Mouse (Mus musculus): ENCODE measurements around the gene Tbc1d22b. TPM values are rescaled to one million over a fixed set of nuclear protein-coding genes. Genes with fewer than 3 reads are reported as not detected.

The Tbc1d22b gene
- total RNA-seq, 2 experiments from 2014 or later: 11.9 to 12.5 TPM

- intact Hi-C loops (cut with DNase I): no loop called here
- DNase-seq: no peak
Measured at GRCm38 (mm10) chr17:29533866-29534265, 15.7 kb upstream of the Tbc1d22b start.

GRCm38 (mm10) chr17:29540426-29540825 lies 9.2 kb upstream of the Tbc1d22b start:
- intact Hi-C loops (cut with DNase I): loop anchor here (2.0 kb wide), 1 partner anchor 50 kb away; the partner anchor contains the start of gene Pim1
- no peak for DNase-seq

GRCm38 (mm10) chr17:29541419-29541818 lies 8.2 kb upstream of the Tbc1d22b start:
- intact Hi-C loops (cut with DNase I): loop anchor here (2.0 kb wide), 1 partner anchor 51 kb away; the partner anchor contains the start of gene Pim1

GRCm38 (mm10) chr17:29542831-29543690 lies 6.5 kb upstream of the Tbc1d22b start:
- DNase-seq: no peak

More at GRCm38 (mm10) chr17:29541419-29541818, 8.2 kb upstream of the Tbc1d22b start:
- DNase-seq: peak; percentile 79 to 82

GRCm38 (mm10) chr17:29544064-29544463 lies 5.5 kb upstream of the Tbc1d22b start:
- DNase-seq: no peak
- intact Hi-C loops (cut with DNase I): no loop called here

More at GRCm38 (mm10) chr17:29542831-29543690, 6.5 kb upstream of the Tbc1d22b start:
- intact Hi-C loops (cut with DNase I): no loop called here

GRCm38 (mm10) chr17:29545241-29545640 lies 4.3 kb upstream of the Tbc1d22b start:
- no peak for DNase-seq
- intact Hi-C loops (cut with DNase I): no loop called here

- no peak for DNase-seq
- intact Hi-C loops (cut with DNase I): no loop called here
Measured at GRCm38 (mm10) chr17:29548494-29548893, 1.1 kb upstream of the Tbc1d22b start.

GRCm38 (mm10) chr17:29548994-29549393 lies 591 bp upstream of the Tbc1d22b start:
- no peak for DNase-seq
- intact Hi-C loops (cut with DNase I): no loop called here

GRCm38 (mm10) chr17:29551019-29551418 lies 1.4 kb downstream of the Tbc1d22b start:
- DNase-seq: no peak
- intact Hi-C loops (cut with DNase I): no loop called here

- intact Hi-C loops (cut with DNase I): no loop called here
- no peak for DNase-seq
Measured at GRCm38 (mm10) chr17:29552162-29552732, 2.7 kb downstream of the Tbc1d22b start, which contains the start of gene Tmem217. Gene Tmem217, minus strand, starts transcription at chr17:29552385.

- DNase-seq: no peak
- intact Hi-C loops (cut with DNase I): no loop called here
Measured at GRCm38 (mm10) chr17:29554176-29554575, 4.6 kb downstream of the Tbc1d22b start.

- peak in 1 of 2 experiments; percentile 18 for DNase-seq
- intact Hi-C loops (cut with DNase I): no loop called here
Measured at GRCm38 (mm10) chr17:29556456-29556855, 6.9 kb downstream of the Tbc1d22b start.

- intact Hi-C loops (cut with DNase I): no loop called here
- no peak for DNase-seq
Measured at GRCm38 (mm10) chr17:29556893-29557292, 7.3 kb downstream of the Tbc1d22b start.

GRCm38 (mm10) chr17:29558476-29558875 lies 8.9 kb downstream of the Tbc1d22b start:
- intact Hi-C loops (cut with DNase I): no loop called here
- no peak for DNase-seq

GRCm38 (mm10) chr17:29565521-29565920 lies 15.9 kb downstream of the Tbc1d22b start:
- intact Hi-C loops (cut with DNase I): no loop called here
- no peak for DNase-seq

GRCm38 (mm10) chr17:29568435-29568834 lies 18.9 kb downstream of the Tbc1d22b start:
- intact Hi-C loops (cut with DNase I): no loop called here
- DNase-seq: no peak

- intact Hi-C loops (cut with DNase I): no loop called here
- DNase-seq: no peak
Measured at GRCm38 (mm10) chr17:29569831-29570230, 20.2 kb downstream of the Tbc1d22b start.

- no peak for DNase-seq
Measured at GRCm38 (mm10) chr17:29579579-29580126, 30.1 kb downstream of the Tbc1d22b start.

GRCm38 (mm10) chr17:29583569-29583968 lies 34.0 kb downstream of the Tbc1d22b start:
- no peak for DNase-seq
- intact Hi-C loops (cut with DNase I): no loop called here

More at GRCm38 (mm10) chr17:29579579-29580126, 30.1 kb downstream of the Tbc1d22b start:
- intact Hi-C loops (cut with DNase I): no loop called here

GRCm38 (mm10) chr17:29584306-29584705 lies 34.7 kb downstream of the Tbc1d22b start:
- intact Hi-C loops (cut with DNase I): no loop called here
- no peak for DNase-seq

- intact Hi-C loops (cut with DNase I): no loop called here
- no peak for DNase-seq
Measured at GRCm38 (mm10) chr17:29584737-29585136, 35.2 kb downstream of the Tbc1d22b start.
